Mouse (Mus musculus): ENCODE results near the gene Gsto1.
A peak's percentile ranks its signal among the peaks of the same experiment; 100 is the strongest.

Gene Gsto1

DNA sequence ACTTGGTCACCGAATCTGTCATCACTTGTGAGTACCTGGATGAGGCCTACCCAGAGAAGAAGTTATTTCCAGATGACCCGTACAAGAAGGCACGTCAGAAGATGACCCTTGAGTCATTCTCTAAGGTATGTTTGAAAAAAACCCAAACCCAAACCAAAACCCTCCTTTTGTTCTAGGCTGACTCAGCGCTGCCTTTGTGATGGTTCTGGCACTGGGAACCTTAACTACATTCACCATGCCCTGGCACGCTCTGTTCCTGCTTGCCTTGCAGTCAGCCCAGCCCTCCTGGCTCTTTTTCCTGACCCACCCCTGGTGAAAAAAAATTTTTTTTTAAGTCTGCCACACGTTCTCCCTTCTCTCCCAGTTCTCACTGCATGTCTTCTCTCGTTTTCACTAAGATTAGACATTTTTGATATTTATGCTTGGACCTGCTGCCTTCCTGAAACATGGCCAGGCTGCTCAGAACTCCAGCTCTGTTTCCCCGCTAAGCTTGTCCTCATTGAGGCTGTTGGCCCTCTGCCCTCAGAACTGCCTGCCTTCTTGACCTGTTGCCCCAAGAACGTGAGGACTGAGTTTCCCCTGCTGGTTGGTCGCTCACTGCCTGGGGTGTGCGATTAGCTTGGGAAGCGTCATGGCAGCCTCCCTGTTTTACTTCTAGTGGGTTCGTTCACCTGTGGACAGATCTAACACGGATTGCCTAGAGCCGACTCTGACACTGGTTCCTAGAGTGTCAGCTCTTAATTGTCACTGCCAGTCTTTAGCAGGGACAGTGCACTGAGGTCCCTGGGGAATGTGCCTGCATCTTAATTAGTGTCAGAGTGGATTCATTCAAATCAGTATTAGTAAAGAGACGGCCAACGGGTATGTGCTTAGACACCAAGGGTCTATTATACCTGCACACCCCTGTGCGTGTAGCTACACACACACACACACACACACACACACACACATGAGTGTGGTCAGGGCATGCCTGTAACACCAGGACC is 3.5 kb downstream of the Gsto1 start:
- no peak for DNase-seq

DNA sequence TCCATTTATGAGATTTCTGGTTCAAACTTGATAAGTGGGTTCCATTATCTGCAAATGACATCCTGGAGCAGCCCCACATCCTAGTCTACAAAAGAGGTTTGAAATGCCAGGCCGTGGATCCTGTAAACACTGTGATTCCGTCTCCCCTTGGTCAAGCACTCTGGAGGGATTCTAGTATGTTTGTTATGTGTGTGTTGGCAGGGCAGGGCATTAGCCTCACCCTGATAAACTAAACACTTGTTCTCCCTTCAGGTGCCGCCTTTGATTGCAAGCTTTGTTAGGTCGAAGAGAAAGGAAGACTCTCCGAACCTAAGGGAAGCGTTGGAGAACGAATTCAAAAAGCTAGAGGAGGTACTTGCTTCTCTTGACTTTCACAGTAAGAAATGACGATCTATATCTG is 4.4 kb downstream of the Gsto1 start:
- no peak for DNase-seq

DNA sequence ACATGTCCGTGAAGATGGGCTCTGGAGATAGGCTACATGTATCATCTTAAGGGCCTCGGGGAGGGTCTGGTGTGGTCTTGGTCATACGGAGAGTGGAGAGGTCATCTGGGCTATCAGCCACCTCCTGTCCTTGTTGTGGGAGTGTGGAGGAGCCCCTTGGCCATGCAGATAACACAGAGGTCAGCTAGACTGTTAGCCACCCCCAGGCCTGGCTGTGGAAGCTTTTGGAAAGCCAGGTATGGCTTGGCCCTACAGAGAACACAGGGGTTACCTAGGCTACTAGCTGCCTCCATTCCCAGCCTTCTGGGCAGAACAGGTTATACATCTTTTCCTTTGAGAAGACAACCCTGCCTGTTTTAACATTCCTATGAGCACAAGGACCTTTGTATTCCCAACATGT is 7.8 kb downstream of the Gsto1 start:
- no peak for DNase-seq

DNA sequence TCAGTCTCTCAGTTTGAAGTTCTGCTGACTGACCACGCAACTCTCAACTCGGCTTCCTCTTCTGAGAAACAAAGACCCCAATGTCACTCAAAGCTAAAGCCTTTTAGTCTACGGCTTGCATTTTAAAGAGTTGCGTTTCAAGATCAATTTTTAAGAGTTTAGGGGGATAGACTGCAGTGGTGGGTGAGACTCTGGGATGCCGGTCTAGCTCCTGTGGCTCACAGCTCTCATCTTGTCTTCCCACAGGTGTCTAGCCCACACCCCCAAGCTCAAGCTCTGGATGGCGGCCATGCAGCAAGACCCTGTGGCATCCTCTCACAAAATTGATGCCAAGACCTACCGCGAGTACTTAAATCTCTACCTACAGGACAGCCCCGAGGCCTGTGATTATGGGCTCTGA is 9.3 kb downstream of the Gsto1 start:
- DNase-seq, result no peak

DNA sequence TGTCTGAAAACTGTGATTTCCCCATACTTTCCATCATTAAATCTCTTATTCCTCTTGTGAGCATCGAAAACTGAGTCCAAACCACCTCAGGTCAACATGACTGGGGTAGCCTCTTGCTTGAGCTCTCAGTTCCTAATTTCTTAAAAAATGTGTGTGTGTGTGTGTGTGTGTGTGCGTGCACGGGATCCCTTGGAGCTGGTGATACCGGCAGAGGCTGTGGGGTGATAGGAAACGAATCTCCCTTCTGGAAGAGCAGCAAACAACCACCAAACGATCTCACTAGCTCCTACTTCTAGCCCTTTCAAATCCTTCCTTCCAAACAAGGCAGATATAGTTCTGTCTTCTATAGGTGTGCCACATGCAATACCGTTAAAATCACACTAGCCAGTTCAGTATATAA is 10.0 kb downstream of the Gsto1 start:
- no peak for DNase-seq

DNA sequence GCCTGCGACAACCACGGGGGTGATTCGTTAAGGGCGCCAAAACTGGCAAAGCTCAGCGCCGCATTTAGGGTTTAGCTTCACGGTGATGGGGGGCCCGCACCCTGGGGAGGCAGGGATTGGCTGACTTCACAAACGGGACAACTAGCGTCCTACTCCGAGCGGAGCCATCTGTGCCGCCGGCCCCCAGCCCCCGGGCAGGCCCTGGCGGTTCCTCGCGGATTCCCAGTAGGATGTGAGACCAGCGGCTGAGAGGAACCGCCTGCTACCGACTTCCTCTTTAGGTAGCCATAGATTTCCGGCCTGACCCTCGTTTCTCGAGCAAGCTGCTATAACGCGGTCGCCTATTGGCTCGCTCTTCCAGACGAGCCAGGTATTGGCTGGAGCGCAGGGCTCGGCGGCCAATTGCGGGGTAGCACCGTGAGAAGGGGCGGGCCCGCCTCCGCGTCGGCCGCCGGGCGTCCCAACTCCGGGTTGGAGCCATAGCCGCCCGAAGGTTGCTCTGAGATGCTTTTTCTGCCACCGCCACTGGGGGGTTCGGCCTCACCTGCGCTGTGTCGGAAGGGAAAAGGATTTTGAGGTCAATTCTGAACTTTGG is 10.7 kb downstream of the Gsto1 start, which contains the start of gene Gsto2:
Gene Gsto2, plus strand, starts transcription at position 182 of the 595 bp plus-strand sequence.
- DNase-seq, result peak; percentile 95 to 97

DNA sequence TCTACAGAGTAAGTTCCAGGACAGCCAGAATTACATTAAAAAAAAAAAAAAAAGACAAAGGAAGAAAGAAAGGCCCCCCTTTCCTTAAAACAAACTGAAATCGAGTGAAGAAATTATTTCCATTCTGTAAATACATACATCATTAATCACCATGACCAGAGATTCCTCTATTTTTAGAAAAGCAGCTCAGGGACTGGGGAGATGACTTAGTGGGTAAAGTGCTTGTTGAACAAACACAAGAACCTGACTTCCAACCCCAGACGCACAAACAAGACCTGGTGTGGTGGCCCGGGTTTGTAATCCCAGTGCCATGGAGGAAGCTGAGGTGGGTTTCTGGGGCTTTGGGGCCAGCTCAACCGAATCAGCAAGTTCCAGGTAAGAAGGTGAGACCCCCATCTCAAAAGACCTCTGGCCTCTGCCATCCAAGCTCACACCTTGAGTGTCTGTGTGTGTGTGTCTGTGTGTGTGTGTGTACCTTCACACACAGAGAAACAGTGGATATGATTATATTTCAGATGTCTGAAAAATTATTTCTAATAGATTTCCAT is 12.9 kb downstream of the Gsto1 start:
- DNase-seq, result no peak

DNA sequence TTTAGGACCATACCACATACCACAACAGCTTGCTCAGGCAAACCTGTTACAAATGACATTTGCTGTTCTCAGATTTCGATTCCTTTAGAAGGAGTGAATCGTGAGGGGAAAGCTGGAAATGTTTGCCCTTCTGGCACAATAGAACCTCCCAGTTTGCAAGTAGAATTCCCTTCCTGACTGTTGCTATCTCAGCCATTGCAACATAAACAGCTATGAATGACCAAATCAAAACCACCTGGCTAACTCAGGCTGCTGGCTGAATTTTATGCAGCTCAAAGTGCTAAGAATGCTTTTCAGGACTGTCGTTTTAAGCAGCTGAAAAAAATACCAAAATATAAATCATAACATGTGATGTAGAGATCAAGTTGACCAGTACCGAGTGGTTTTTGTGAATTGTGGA is 14.2 kb downstream of the Gsto1 start:
- no peak for DNase-seq

DNA sequence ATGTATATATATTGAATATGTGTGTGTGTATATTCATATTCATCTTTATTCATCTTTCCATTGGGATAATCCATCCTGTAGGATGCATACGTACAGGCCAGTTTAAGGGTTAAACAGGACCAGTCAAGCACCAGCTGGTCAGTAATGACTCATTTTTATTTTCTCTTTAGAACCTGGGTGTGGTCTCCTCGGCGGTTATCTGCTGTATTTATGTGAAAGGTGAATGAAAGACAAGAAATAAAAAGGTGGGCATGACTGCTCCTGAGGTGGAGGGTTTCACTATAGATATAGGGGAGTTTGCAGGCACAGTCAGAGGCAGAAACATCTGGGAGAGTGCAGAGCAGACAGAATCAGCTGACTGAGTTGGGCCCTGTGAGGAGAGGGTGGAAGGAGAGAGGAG is 14.7 kb downstream of the Gsto1 start:
- no peak for DNase-seq

DNA sequence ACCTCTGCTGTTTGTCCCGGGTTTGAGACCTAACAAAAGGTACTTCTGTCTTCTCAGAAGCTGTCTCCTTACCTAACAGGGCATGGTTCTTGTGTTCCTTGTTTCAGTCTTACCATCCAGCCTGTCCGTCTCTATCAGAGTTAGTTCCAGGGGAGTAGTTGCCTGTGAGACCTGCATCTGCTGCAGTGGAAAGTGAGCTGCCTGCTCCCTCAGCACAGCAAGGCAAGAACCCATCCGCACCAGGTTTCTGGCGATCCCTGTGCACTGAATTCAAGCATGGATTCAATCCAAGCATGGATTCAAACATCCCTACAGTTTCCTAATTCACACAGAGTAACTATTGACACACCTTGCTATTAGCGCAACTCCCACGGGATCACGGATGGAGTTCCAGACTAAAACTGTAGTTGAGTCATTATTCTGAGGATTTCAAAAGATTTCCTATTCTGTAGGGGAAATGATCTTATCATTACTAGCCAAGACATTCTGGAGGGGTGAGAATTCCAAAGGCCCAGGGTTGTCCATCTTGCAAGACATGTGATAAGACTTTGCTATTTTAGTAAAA is 15.4 kb downstream of the Gsto1 start:
- DNase-seq, result no peak

DNA sequence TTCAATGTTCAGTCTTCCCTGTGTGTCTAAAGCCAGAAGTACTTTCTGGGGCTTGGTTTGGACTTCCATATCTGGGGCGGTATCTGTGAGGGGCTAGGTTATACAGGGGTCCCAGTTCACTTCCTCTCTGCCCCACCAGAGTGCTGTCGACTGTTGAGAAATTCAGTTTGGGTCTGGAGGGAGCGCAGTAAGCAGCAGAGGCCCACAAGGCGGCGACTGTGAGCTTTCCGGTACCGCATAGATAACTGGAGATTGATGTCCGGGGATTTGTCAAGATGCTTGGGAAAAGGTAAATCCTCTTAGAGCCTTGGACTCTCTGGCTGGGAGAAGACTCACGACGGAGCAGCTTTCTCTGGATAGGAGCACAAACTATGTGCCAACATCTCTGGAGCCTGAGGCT is 16.7 kb downstream of the Gsto1 start:
- DNase-seq, result peak in 1 of 2 experiments; percentile 31

DNA sequence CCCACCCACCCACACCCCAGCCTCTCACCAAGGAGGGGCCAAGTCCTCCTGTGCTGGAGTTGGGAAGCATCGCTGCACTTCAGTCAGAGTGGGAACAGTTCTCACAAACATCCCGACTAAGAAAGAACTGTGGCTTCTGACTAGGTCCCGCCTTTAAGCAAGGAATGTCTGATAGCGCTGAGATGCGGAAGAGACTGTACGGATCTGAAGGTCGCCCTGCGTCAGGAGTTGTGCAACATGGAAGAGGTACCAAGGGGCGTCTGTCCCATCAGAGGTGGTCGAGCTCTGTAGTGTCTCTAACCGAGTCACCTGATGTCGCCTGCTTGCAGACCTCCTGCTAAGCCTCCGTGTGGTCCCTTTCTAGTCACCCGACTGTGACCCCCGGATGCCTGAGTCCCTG is 21.5 kb downstream of the Gsto1 start:
- no peak for DNase-seq

DNA sequence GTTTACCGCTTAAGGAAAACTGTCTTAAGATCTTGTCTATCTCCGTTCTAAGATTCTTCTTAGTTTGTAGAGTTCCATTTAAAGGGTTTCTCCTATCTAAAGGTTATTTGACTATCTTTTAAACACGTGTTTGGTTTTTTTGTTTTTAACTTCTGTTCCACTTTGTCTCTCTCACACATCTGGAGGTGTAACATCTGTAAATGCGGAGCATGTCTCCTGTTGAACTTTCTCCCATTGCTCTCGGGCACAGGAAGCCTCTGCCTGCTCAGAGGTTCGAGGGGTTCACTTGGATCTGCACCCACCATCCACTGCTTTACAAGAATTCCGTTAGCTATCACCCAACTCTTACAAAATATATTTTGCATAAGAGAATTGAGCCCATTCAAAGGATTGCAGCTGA is 26.8 kb downstream of the Gsto1 start:
- DNase-seq, result no peak

DNA sequence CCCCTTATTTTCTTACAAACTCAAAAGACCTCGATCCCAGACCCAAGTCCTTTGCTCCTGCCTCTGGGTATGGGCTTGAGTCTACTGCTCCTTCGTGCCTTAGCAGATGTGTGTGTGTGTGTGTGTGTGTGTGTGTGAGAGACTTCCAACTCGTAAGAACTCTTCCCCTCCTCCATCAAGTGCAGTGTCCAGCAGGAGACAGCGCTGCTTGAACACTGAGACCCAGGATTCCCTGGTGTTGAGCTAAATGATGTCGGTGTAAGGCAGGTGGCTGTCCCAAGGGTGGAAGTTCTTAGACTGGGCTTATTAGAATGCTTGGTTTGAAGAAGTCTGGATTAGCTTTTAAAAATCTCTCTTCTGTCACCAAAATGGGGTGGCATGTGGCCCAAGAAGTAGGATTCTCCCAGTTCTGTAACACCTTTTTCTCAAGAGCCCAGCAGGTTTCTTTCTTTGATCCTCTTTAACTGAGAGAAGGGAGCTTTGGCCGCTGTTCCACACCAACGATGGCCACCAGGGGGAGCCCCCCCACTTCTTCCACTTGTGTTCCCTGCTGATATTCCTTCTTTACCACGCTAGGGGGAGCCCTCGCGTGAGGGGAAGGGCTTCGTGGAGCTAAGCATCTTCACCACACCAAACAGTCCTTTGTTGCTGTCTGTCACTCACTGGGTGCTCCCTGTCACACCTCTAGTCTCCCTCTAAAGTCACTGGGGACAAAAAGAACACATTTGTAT is 27.5 kb downstream of the Gsto1 start:
- peak; percentile 84 to 90 for DNase-seq

DNA sequence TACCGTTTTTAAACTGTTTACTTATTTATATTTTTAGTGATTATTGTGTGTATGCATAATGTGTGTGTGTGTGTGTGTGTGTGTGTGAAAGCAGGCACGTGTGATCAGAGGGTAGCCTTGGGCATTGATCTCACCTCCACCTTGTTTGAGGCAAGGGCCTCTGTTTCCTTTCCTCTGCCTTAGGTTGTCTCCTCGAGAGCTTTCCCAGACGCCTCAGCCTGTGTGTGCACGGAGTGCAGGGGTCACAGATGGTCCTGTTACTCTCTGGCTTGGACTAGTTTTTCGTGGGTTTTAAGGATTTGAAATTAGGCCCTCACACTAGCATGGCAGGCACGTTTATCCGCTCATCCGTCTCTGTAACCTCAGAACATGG is 28.1 kb downstream of the Gsto1 start:
- no peak for DNase-seq

DNA sequence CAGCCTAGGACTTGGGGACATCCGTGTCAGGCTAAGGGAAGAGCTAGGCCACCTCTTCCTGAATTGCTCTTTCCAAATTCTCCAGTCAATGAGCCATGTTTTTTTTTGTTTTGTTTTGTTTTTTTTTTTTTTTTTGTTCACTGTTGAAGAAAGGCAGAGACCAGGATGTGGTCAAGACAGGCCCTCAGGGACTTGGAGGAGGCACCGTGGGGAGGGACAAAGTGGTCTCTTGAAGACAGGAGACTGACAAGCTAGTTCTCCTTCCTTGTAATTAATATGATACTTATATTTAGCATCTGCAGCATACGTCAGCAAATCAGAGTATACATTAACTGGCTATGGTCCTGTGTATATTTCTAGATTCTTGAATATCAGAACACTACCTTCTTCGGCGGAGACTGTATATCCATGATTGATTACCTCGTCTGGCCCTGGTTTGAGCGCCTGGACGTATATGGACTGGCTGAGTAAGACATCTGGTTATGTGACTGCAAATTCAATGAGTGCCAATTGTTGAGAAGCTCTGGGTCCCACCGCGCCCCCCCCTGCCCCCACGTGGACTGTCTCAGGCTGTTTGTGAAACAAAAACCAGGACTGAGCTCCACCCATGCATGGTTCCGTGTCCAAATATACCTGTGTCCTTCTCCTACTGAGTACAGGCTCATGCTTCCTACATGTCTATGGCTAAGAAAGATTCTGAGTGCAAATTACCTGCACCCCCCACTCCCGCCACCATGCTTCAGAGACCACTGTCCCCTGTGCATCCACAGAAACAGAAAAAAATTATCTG is 29.7 kb downstream of the Gsto1 start:
- DNase-seq, result no peak

DNA sequence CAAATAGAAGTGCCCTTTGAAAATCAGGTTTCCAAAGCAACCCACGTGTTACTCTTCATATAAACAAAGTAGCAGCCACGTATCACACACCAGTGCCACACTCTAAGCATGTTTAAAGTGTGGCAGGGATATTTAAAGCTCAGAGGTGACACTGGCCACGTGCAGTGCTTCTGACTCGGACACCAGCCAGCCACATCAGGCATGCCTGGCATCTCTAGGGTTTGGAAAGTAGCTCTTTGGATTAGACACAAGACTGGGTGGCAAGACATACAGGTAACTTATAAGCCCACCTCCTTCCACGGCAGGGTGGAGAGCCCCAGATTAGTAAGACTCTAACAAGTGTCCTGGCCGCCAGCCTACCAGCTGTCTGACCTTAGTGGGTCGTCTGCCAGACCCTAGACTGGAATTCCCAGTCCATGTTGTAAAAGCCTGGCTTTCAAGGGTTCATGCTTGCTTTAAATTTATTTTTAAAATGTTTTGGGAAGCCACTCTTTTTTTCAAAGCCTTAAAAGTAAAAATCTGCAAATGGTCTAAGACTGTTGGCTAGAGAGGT is 30.5 kb downstream of the Gsto1 start:
- DNase-seq, result no peak

DNA sequence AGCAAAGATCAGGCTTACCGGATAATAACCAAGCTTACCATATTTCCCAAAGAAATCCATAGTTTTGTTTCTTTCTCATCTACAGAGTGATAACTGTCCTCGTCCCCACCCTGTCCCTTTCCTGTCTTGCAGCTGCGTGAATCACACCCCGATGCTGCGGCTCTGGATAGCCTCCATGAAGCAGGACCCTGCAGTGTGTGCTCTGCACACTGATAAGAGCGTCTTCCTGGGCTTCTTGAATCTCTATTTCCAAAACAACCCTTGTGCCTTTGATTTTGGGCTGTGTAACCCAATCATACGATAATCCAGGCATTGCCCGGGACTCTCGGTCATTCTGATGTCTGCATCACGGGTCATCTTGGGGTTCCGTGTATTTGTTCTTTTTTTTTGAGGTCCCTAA is 31.1 kb downstream of the Gsto1 start:
- DNase-seq, result no peak

DNA sequence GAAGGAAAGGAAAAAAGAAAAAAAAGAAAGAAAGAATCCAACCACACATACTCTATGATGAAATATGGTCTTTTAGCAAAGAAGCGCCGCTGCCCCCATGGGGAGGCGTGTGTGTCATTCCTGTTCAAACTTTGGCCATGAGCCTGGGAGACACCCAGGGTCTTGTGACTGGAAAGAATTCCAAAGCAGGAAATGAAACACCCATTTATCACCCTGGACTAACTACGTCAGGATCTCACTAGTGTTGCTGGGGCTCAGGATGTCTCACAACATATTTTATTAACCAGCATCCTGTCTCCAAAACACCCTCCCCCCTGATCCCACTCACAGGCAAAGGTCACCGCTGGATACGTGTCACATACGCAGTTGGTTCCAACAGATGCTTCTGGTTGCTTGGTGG is 31.8 kb downstream of the Gsto1 start:
- DNase-seq, result no peak

DNA sequence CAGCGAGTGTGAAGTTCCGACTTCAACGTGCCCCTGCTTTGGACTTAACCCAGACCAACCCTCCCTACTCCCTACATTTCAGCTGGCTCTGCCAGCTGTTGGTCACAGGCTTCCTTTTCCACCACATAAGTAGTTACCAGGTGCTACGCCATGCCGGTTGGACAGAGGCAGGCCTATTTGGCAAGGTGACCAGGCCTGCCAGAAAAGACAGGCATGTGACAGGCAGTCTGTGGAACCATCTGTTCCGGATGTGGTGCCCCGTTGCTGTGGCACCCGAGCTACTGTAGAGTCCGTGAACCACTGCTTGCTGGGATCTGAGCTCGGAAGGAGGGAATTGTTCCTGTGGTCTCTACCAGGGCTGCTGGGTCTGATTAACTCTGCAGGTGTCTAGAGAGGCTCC is 32.6 kb downstream of the Gsto1 start:
- peak; percentile 14 to 38 for DNase-seq

DNA sequence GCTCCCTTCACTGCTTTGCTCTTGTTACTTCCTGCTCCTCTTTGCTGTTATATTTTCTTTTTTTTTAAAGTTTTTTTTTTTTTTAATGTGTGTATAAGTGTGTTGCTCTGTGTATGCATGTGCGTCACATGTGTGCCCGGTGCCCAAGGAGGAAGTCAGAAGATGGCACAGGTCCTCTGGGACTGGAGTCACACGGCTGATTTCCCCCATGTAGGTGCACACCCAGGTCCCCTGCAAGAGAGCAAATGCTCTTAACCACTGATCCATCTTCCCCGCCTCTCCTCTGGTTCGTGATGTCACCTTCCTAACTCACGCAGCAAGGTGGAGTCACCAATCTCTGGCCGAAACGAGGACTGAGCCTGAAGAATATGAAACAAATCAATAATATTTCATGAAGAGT is 33.3 kb downstream of the Gsto1 start:
- DNase-seq, result no peak

All from cerebellum, postnatal 25 days (tissue).